Comparison of ENCODE assay signal across 16 mouse cellular contexts in the genomic region with DNA sequence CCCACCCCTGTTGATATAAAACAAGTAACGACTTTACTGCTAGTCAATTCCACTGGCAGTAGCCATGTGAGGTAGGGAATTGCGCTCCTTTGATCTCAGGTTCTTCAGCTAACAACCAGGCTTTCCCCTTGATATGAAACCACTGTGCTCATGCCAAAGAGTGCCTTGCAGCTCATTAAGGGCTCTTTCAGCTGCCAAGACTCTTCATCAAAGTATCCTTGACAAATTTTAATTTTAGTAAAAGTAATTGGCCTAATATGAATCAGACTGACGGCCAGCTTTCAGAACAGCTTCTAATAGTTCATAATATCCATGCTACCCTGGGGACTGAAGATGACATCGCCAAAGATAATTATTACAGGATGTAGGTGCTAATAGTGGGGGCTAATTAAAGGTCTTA.
"Had no signal": no experiment of that assay in that cellular context is flagged by ENCODE, and none has a peak within 500 bp of the region (broad histone marks: within the 10 kb centered on the region; RNA-seq: fewer than 3 reads in every experiment).

No protein-coding gene starts in this region.

- H3K27me3 ChIP-seq: midbrain, embryonic 12.5 days; midbrain, embryonic 15.5 days; neural tube, embryonic 12.5 days had no signal

- H3K4me3 ChIP-seq: midbrain, embryonic 10.5 days; midbrain, embryonic 12.5 days; midbrain, embryonic 15.5 days; myocyte; neural tube, embryonic 12.5 days had no signal

- H3K27ac ChIP-seq: midbrain, embryonic 10.5 days; midbrain, embryonic 12.5 days; midbrain, embryonic 15.5 days; neural tube, embryonic 12.5 days had no signal

- H3K36me3 ChIP-seq: midbrain, embryonic 10.5 days; midbrain, embryonic 12.5 days; midbrain, embryonic 15.5 days; neural tube, embryonic 12.5 days had no signal

- H3K4me2 ChIP-seq: lung, embryonic 14.5 days; midbrain, embryonic 12.5 days; midbrain, embryonic 15.5 days; neural tube, embryonic 12.5 days had no signal

- H3K9ac ChIP-seq: lung, embryonic 14.5 days; midbrain, embryonic 12.5 days; midbrain, embryonic 15.5 days; neural tube, embryonic 12.5 days had no signal

- DNase-seq: lung, adult 18-20 months; lung, embryonic 14.5 days; lung, postnatal 10 days; lung, postnatal 4 days; retina, postnatal 1 day; right cerebral cortex, postnatal 25 days; right cerebral cortex, postnatal 4 days; spleen, adult 18-20 months; thymus, adult 18-20 months; thymus, postnatal 14 days; thymus, postnatal 36 days had no signal

- H3K9me3 ChIP-seq: midbrain, embryonic 10.5 days; midbrain, embryonic 12.5 days; midbrain, embryonic 15.5 days; neural tube, embryonic 12.5 days had no signal

- ATAC-seq: midbrain, embryonic 15.5 days had no signal

- H3K4me1 ChIP-seq: midbrain, embryonic 10.5 days; midbrain, embryonic 12.5 days; midbrain, embryonic 15.5 days; neural tube, embryonic 12.5 days had no signal
